Mouse (Mus musculus) megakaryocyte, embryonic 14.5 days (primary cell): Measurements from ENCODE around the gene Cdhr5.

ENCODE experiments used
- FLI1 ChIP-seq: IDR thresholded peaks from 2 replicates; pipeline ENCODE4 v1.6.1; 2012; ENCODE audit warnings: low read length, inconsistent platforms, mixed read lengths
- GATA1 ChIP-seq: IDR thresholded peaks from 3 replicates; pipeline ENCODE4 v1.6.1; 2012; ENCODE audit warnings: mixed read lengths, low read length, inconsistent platforms, borderline replicate concordance

GRCm38 (mm10) chr7:141315974-141316373 is 39.4 kb upstream of the Cdhr5 start:
- no peak for TF ChIP-seq GATA1
- no peak for TF ChIP-seq FLI1
